Mouse (Mus musculus) thymus, adult 18-20 months (tissue): ENCODE data around the gene Whrn.

Experiments
- DNase-seq, 2 experiments: peaks; one replicate each; pipeline ENCODE4 v3.0.0; 2022; ENCODE audit warnings: mixed read lengths in 2 of 2

The Whrn gene

GRCm38 (mm10) chr4:63404205-63404604, 91.6 kb downstream of the Whrn start:
- peak; percentile 64 to 84 for DNase-seq

GRCm38 (mm10) chr4:63403040-63403959, 92.5 kb downstream of the Whrn start, which contains the start of gene Akna:
Akna (minus strand) TSS chr4:63403354.
- peak; percentile 80 to 87 for DNase-seq

- no peak for DNase-seq
Measured at GRCm38 (mm10) chr4:63402558-63402957, 93.2 kb downstream of the Whrn start.

- no peak for DNase-seq
Measured at GRCm38 (mm10) chr4:63402056-63402455, 93.7 kb downstream of the Whrn start.

GRCm38 (mm10) chr4:63401620-63402019, 94.2 kb downstream of the Whrn start:
- DNase-seq, result no peak

- peak in 1 of 2 experiments; percentile 68 for DNase-seq
Measured at GRCm38 (mm10) chr4:63400541-63401306, 95.1 kb downstream of the Whrn start.

GRCm38 (mm10) chr4:63399691-63400270, 96.0 kb downstream of the Whrn start:
- DNase-seq, result no peak

GRCm38 (mm10) chr4:63398854-63399609, 96.8 kb downstream of the Whrn start:
- DNase-seq, result no peak

- DNase-seq, result no peak
Measured at GRCm38 (mm10) chr4:63397981-63398537, 97.7 kb downstream of the Whrn start.

- peak; percentile 47 to 62 for DNase-seq
Measured at GRCm38 (mm10) chr4:63391322-63391721, 104.5 kb downstream of the Whrn start.

- no peak for DNase-seq
Measured at GRCm38 (mm10) chr4:63389887-63390528, 105.8 kb downstream of the Whrn start.

- DNase-seq, result peak; percentile 38 to 72
Measured at GRCm38 (mm10) chr4:63389121-63389886, 106.5 kb downstream of the Whrn start.

GRCm38 (mm10) chr4:63388029-63388428, 107.8 kb downstream of the Whrn start:
- no peak for DNase-seq

- DNase-seq, result peak; percentile 65 to 86
Measured at GRCm38 (mm10) chr4:63385784-63386183, 110.0 kb downstream of the Whrn start.

- no peak for DNase-seq
Measured at GRCm38 (mm10) chr4:63385253-63385652, 110.5 kb downstream of the Whrn start.

- no peak for DNase-seq
Measured at GRCm38 (mm10) chr4:63384262-63384661, 111.5 kb downstream of the Whrn start.

- no peak for DNase-seq
Measured at GRCm38 (mm10) chr4:63383474-63383873, 112.3 kb downstream of the Whrn start.

- no peak for DNase-seq
Measured at GRCm38 (mm10) chr4:63382676-63383369, 113.0 kb downstream of the Whrn start.

- no peak for DNase-seq
Measured at GRCm38 (mm10) chr4:63377483-63377882, 118.3 kb downstream of the Whrn start.

- DNase-seq, result no peak
Measured at GRCm38 (mm10) chr4:63375367-63375766, 120.4 kb downstream of the Whrn start.
